Mouse (Mus musculus) ES-Bruce4 (cell line): ENCODE data around the gene Camkmt. TPM values are rescaled to one million over a fixed set of nuclear protein-coding genes. Genes with fewer than 3 reads are reported as not detected.

Experiments used
- H3K27ac ChIP-seq: 2 replicates; pipeline ENCODE4 v1.5.1; 2012; ENCODE audit warnings: low read length, inconsistent platforms; ENCODE audit not compliant: insufficient read depth
- H3K27me3 ChIP-seq: 2 replicates; pipeline ENCODE4 v1.6.1; 2012; ENCODE audit warnings: mild to moderate bottlenecking, low read length, inconsistent platforms; ENCODE audit not compliant: control insufficient read depth, poor library complexity, insufficient read depth, severe bottlenecking
- H3K36me3 ChIP-seq: 2 replicates; pipeline ENCODE4 v1.6.1; 2012; ENCODE audit warnings: inconsistent platforms, mild to moderate bottlenecking, low read length, moderate library complexity; ENCODE audit not compliant: control insufficient read depth, poor library complexity, insufficient read depth, severe bottlenecking
- H3K4me1 ChIP-seq: one replicate; pipeline ENCODE4 v1.8.1; 2011; ENCODE audit warnings: low read length; ENCODE audit not compliant: control insufficient read depth, insufficient read depth
- H3K4me3 ChIP-seq: 2 replicates; pipeline ENCODE4 v1.5.1; 2011; ENCODE audit warnings: low read depth, mild to moderate bottlenecking, low read length
- H3K9ac ChIP-seq: 2 replicates; pipeline ENCODE4 v1.6.1; 2012; ENCODE audit warnings: low read depth, mild to moderate bottlenecking, inconsistent platforms; ENCODE audit not compliant: poor library complexity, severe bottlenecking
- H3K9me3 ChIP-seq: replicated peaks from 2 replicates; pipeline ENCODE4 v1.6.1; 2012; ENCODE audit warnings: mild to moderate bottlenecking, low read length, inconsistent platforms; ENCODE audit not compliant: control insufficient read depth, poor library complexity, insufficient read depth, severe bottlenecking
- CTCF ChIP-seq: IDR thresholded peaks from one replicate; pipeline ENCODE4 v1.8.1; 2011; ENCODE audit warnings: low read depth, low read length
- EP300 ChIP-seq: IDR thresholded peaks from 2 replicates; pipeline ENCODE4 v1.6.1; 2011; ENCODE audit warnings: low read depth, low read length; ENCODE audit not compliant: insufficient read depth
- POLR2A ChIP-seq: IDR thresholded peaks from one replicate; pipeline ENCODE4 v1.8.1; 2011; ENCODE audit warnings: low read length; ENCODE audit not compliant: insufficient read depth
- polyA plus RNA-seq: library from polyadenylated mRNA; stranded (reverse); fragments of >200 nt; gene quantifications from 2 replicates; pipeline ENCODE4 v1.2.4, GENCODE M21; 2011; ENCODE audit warnings: low read depth; ENCODE audit not compliant: missing spikeins, insufficient read depth, insufficient read length

Gene Camkmt
- polyA plus RNA-seq, 1 experiment: 3.7 TPM

DNA sequence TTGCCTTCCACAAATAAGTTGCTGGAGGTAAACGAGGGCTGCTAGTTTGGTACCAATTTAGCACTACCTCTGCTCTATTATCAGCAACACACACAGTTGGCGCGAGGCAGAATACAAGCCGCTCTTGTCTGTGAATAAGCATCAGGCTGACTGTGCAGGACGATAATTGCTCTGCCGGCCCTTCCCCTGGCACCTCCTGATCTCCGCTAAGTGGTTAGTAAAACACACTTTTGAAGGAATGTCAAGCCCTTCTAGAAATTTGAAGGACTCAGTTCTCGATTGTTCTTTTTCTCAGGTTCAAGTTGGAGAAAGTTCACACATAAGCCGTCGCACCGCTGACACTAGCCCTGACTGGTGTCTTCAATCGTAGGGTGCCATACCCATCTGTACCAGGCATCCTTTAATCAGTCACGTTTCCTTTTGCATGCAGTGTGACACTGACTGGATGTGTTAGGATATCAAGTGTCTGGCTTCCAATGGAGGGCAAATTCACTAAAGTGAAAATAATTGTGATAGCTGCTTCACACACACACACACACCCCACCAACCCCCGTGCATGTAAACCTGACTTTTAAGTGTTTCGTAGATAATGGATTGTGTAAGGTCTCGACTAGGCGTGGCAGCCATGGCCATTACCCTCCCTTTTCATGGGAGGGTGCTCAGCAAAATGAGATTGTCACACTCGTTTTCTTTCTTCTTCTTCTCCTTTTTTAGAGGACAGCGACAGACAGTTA, 283.9 kb downstream of the Camkmt start:
- no peak for TF ChIP-seq EP300
- no peak for TF ChIP-seq POLR2A
- no peak for TF ChIP-seq CTCF
- H3K4me3 ChIP-seq: no peak overlapping the region
- H3K27ac ChIP-seq: no peak overlapping the region
- no peaks in the 10 kb centered on the region for H3K9me3 ChIP-seq
- H3K4me1 ChIP-seq: no peaks in the 10 kb centered on the region
- no peaks in the 10 kb centered on the region for H3K27me3 ChIP-seq
- no peak overlapping the region for H3K9ac ChIP-seq
- H3K36me3 ChIP-seq: no peaks in the 10 kb centered on the region

DNA sequence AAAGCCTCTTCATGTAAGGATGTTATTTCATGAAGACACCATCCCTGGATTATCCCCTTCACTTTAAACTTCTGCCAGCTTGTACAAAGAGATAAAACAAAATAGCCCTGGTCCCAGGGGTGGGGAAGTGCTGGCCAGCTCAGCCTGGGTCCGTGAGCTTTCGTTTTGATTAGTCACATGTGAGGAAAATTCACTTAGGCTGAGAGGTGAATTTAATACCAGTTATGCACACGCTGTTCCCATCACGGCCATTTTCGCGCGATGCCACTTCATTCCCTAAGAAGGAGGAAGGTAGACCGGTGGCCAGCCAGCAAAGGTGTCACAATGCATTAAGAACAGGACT, 284.5 kb downstream of the Camkmt start:
- H3K4me1 ChIP-seq: no peaks in the 10 kb centered on the region
- H3K4me3 ChIP-seq: no peak overlapping the region
- TF ChIP-seq CTCF (no peak), POLR2A (no peak), EP300 (no peak)
- H3K9me3 ChIP-seq: no peaks in the 10 kb centered on the region
- H3K27ac ChIP-seq: no peak overlapping the region
- no peaks in the 10 kb centered on the region for H3K27me3 ChIP-seq
- no peaks in the 10 kb centered on the region for H3K36me3 ChIP-seq
- no peak overlapping the region for H3K9ac ChIP-seq

DNA sequence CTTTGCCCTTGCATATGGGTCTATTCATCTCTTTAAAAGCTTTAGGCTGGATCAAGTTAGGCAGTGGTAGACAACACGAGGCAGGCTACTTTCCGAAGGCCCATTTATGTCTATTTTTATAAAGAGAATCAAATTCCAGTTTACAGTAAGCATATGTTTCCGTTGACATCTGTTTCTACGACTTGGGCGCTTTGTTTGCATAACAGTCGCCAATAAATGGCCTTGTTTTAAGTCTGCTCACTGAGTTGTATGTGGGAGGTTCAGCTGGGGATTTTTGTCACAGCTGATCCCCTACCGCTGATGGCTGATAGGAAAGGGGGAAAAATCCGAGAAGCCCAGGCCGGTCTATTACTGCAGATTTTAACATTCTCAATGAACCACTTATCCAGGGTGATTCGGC, 285.2 kb downstream of the Camkmt start:
- no peak for TF ChIP-seq CTCF
- no peak for TF ChIP-seq EP300
- TF ChIP-seq POLR2A: no peak
- Histone ChIP-seq H3K9me3 (no peaks in the 10 kb centered on the region), H3K27ac (no peak overlapping the region)

DNA sequence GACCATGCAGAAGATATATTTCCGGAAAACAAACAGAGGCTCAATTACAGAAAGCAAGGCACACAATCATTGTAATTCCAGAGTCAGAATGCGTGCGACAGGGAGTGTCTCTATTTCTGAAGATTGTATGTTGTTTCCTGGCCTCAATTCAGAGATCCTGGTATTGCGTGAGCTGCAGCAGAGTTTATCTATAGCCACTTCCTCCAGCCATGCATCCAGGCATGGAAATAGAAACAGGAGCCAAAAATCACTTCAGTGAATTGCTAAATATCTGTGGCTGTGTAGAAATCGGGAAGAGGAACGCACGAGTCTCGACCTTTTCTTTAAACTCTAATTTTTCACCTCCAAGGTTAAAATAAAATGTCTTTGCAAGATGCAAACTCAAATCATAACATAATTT, 287.1 kb downstream of the Camkmt start:
- Histone ChIP-seq H3K4me1 (no peaks in the 10 kb centered on the region), H3K4me3 (no peak overlapping the region), H3K27me3 (no peaks in the 10 kb centered on the region), H3K9ac (no peak overlapping the region), H3K36me3 (no peaks in the 10 kb centered on the region), H3K9me3 (no peaks in the 10 kb centered on the region), H3K27ac (no peak overlapping the region)
- TF ChIP-seq CTCF (no peak), EP300 (no peak)

More for the DNA sequence above, 285.2 kb downstream of the Camkmt start:
- no peak overlapping the region for H3K4me3 ChIP-seq
- no peaks in the 10 kb centered on the region for H3K27me3 ChIP-seq
- H3K36me3 ChIP-seq: no peaks in the 10 kb centered on the region
- H3K4me1 ChIP-seq: no peaks in the 10 kb centered on the region
- H3K9ac ChIP-seq: no peak overlapping the region

DNA sequence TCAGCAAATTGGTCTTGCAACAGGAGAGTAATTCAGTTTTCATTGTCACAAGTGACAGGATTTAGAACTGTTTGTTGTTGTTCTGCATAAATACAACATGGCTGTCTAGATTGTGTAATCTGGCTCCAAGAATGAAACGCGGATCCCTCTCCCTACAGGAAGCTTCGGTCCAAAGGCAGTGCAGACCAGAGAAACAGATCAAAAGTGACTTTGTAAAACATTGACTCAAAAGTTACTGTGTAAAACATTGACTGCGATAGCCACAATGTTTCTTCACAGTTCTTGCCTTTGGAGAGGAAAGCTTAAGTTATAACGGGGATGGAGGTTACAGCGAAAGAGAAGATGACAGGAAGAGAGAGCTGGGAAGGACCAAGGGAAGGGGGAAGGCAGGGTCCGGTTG, 288.7 kb downstream of the Camkmt start:
- Histone ChIP-seq H3K36me3 (no peaks in the 10 kb centered on the region), H3K4me3 (no peak overlapping the region), H3K27ac (no peak overlapping the region), H3K27me3 (no peaks in the 10 kb centered on the region), H3K9me3 (no peaks in the 10 kb centered on the region), H3K4me1 (no peaks in the 10 kb centered on the region), H3K9ac (no peak overlapping the region)
- TF ChIP-seq EP300 (no peak), CTCF (no peak), POLR2A (no peak)

DNA sequence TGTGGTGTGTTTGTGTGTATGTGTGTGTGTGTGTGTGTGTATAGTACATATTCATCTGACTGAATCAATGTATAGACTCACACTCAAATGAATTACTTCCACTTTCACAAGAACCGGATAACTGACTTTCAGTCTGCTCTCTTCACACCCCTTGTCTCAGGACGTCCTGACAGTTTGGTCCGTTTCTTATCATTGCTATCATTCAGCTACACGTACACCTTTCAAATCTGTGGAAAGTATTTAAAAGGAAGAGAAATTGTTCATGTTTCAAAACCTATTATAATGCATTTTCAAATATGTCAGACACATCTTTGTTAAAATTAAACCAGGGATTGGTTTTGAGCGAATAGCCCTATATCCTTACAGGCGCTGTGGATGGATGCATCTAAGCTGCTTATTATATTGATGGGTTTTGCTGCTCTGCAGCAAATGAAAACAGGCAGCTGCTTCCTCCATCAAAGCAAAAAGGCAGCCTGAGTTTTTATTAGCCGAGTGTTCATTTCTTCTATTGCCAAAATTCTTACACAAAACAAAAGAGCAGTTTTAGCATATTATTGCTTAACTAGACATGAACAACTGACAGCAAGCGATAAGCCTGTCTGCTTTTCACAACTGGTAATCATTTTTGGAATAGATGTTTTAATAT, 291.3 kb downstream of the Camkmt start:
- no peak overlapping the region for H3K27ac ChIP-seq
- H3K9ac ChIP-seq: no peak overlapping the region
- no peak for TF ChIP-seq CTCF
- TF ChIP-seq POLR2A: no peak
- TF ChIP-seq EP300: no peak
- H3K4me1 ChIP-seq: no peaks in the 10 kb centered on the region
- no peaks in the 10 kb centered on the region for H3K27me3 ChIP-seq
- no peak overlapping the region for H3K4me3 ChIP-seq
- H3K9me3 ChIP-seq: no peaks in the 10 kb centered on the region
- H3K36me3 ChIP-seq: no peaks in the 10 kb centered on the region
